In the genomic region with DNA sequence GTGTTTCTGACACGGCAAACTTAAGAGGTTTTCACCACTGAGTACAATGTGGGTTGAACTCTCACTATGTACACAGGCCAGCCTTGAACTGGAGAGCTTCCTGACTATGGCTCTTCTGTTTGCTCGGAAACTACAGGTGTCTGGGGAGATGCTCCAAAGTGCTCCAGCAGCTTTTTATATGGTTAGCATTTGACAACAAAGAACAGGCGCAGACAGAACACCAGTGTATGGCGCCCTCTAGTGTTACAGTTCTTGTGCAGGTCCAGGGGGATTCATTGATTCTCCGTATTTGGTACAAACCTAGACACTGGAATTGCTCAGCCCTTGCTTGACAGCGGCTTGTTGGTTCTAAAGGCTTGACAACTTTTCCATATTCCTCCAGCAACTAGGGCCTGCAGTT, we compare ENCODE assay signal across 8 mouse cellular contexts. TPM values are rescaled to one million over a fixed set of nuclear protein-coding genes. Genes with fewer than 3 reads are reported as not detected.
DNase-seq lines count a peak whose midpoint lies in the region; ATAC-seq lines count a peak whose summit lies in the region.

No protein-coding gene starts in this region.

- DNase-seq in urinary bladder, postnatal 14 days (ENCODE audit: low spot score), result peak; percentile 68
- no peak for DNase-seq in urinary bladder, adult 2 months (ENCODE audit: low spot score)
- DNase-seq in cerebellum, postnatal 36 days, result peak; percentile 46 to 65
- DNase-seq in frontal cortex, postnatal 36 days (ENCODE audit: low spot score in 2 of 2), result peak; percentile 59 to 79
- peak; percentile 84 for DNase-seq in kidney, adult 9 months
- DNase-seq in limb, embryonic 11.5 days (ENCODE audit: low spot score), result peak; percentile 73
- peak; percentile 13 to 22 for DNase-seq in monocyte, adult 2 months (ENCODE audit: low read depth in 1 of 2, low spot score in 2 of 2)
- DNase-seq in splenic B cell, adult 2 months (ENCODE audit: low read depth, low spot score), result peak; percentile 81

- 26% methylated on average over 6 of the region's 6 CpGs for WGBS in limb, embryonic 11.5 days

- H3K4me3 ChIP-seq in limb, embryonic 11.5 days (ENCODE audit: low read depth, low read length), result no peak overlapping the region

- H3K9ac ChIP-seq in limb, embryonic 11.5 days (ENCODE audit: low read length), result no peak overlapping the region

- H3K36me3 ChIP-seq in limb, embryonic 11.5 days (ENCODE audit: control insufficient read depth, insufficient read depth, low read length), result peaks cover 14% of the 10 kb centered on the region
- H3K36me3 ChIP-seq in splenic B cell, adult 2 months (ENCODE audit: control insufficient read depth, insufficient read depth, low read length, poor library complexity, severe bottlenecking), result no peaks in the 10 kb centered on the region; the same call in 1 of the 2 replicates

- peak; percentile 53; the same call in 1 of the 2 replicates for ATAC-seq in limb, embryonic 11.5 days (ENCODE audit: insufficient number of reproducible peaks, low FRiP score, low TSS enrichment, low read depth)

- no peaks in the 10 kb centered on the region for H3K27me3 ChIP-seq in limb, embryonic 11.5 days (ENCODE audit: control insufficient read depth, insufficient read depth, low read length)
- H3K27me3 ChIP-seq in splenic B cell, adult 2 months (ENCODE audit: control insufficient read depth, insufficient read depth, low read length, poor library complexity, severe bottlenecking), result no peaks in the 10 kb centered on the region

- H3K4me2 ChIP-seq in limb, embryonic 11.5 days (ENCODE audit: low read depth, severe bottlenecking), result no peak overlapping the region

- no peaks in the 10 kb centered on the region for H3K9me3 ChIP-seq in limb, embryonic 11.5 days (ENCODE audit: control insufficient read depth, low read length)

- H3K27ac ChIP-seq in limb, embryonic 11.5 days (replicated peaks; ENCODE audit: low read depth, low read length), result no peak overlapping the region

- no peaks in the 10 kb centered on the region for H3K4me1 ChIP-seq in limb, embryonic 11.5 days (ENCODE audit: control insufficient read depth, insufficient read depth, low read length)

RNA-seq across cellular contexts. Expression of a gene that starts 36.8 kb away (rescaled TPM):
- 0.08 TPM in 1 of 2 replicates, not detected in the other for polyA plus RNA-seq in urinary bladder, adult 2 months (2012; rRNA removed)
- polyA plus RNA-seq in limb, embryonic 11.5 days (2014; fragmentation: Nextera tagmentation; extraction: Ambion mirVana), result 0.84 and 1.0 TPM in 2 replicates
